Mouse (Mus musculus) layer of hippocampus, postnatal 14 days (tissue): ENCODE measurements around the gene Arhgef26. TPM values are rescaled to one million over a fixed set of nuclear protein-coding genes. Genes with fewer than 3 reads are reported as not detected.

Experiments
- DNase-seq, 2 experiments: peaks; one replicate each; pipeline ENCODE4 v3.0.0; 2021 to 2022; ENCODE audit warnings: low spot score in 2 of 2, mixed read lengths in 1 of 2
- long read RNA-seq, 2 experiments: library from polyadenylated mRNA; stranded (forward); transcript quantifications; one replicate each; pipeline ENCODE4 v2.0.0; 2021
- total RNA-seq, 2 experiments: library from RNA; stranded (reverse); gene quantifications; 2 replicates each; pipeline ENCODE4 v1.2.3; 2021

The Arhgef26 gene
- 10 to 100 TPM; 63.2 to 64.1 TPM for total RNA-seq
- long read RNA-seq, experiment 1, full-length matches to known transcripts, result 18 of 22 reads
- long read RNA-seq, experiment 1, partial matches to known transcripts, result 1 of 22 reads
- long read RNA-seq, experiment 1, other reads (novel, unspliced or antisense), result 3 of 22 reads
- long read RNA-seq, experiment 2, full-length matches to known transcripts, result 34 of 42 reads
- long read RNA-seq, experiment 2, partial matches to known transcripts, result 7 of 42 reads
- long read RNA-seq, experiment 2, other reads (novel, unspliced or antisense), result 1 of 42 reads

GRCm38 (mm10) chr3:62338044-62338443 lies at the start of gene Arhgef26:
Gene Arhgef26, plus strand, starts transcription at chr3:62338344.
- DNase-seq, result no peak

- no peak for DNase-seq
Measured at GRCm38 (mm10) chr3:62310493-62310892, 27.7 kb upstream of the Arhgef26 start.

GRCm38 (mm10) chr3:62311224-62311623 lies 26.9 kb upstream of the Arhgef26 start:
- DNase-seq, result no peak

GRCm38 (mm10) chr3:62324708-62325107 lies 13.4 kb upstream of the Arhgef26 start:
- DNase-seq, result no peak

GRCm38 (mm10) chr3:62327903-62328302 lies 10.2 kb upstream of the Arhgef26 start:
- peak in 1 of 2 experiments; percentile 59 for DNase-seq

- DNase-seq, result no peak
Measured at GRCm38 (mm10) chr3:62338461-62338853, 313 bp downstream of the Arhgef26 start.

GRCm38 (mm10) chr3:62338854-62339515 lies 841 bp downstream of the Arhgef26 start:
- DNase-seq, result peak; percentile 49

- peak in 1 of 2 experiments; percentile 24 for DNase-seq
Measured at GRCm38 (mm10) chr3:62339516-62340051, 1.4 kb downstream of the Arhgef26 start.

GRCm38 (mm10) chr3:62340154-62340760 lies 2.1 kb downstream of the Arhgef26 start:
- no peak for DNase-seq

GRCm38 (mm10) chr3:62340861-62341260 lies 2.7 kb downstream of the Arhgef26 start:
- no peak for DNase-seq

GRCm38 (mm10) chr3:62341496-62342205 lies 3.5 kb downstream of the Arhgef26 start:
- no peak for DNase-seq

- DNase-seq, result no peak
Measured at GRCm38 (mm10) chr3:62348514-62349217, 10.5 kb downstream of the Arhgef26 start.

GRCm38 (mm10) chr3:62349218-62349897 lies 11.2 kb downstream of the Arhgef26 start:
- no peak for DNase-seq

GRCm38 (mm10) chr3:62352071-62352470 lies 13.9 kb downstream of the Arhgef26 start:
- DNase-seq, result no peak

- DNase-seq, result no peak
Measured at GRCm38 (mm10) chr3:62352876-62353275, 14.7 kb downstream of the Arhgef26 start.

- no peak for DNase-seq
Measured at GRCm38 (mm10) chr3:62367882-62368281, 29.7 kb downstream of the Arhgef26 start.

- peak in 1 of 2 experiments; percentile 17 for DNase-seq
Measured at GRCm38 (mm10) chr3:62372841-62373240, 34.7 kb downstream of the Arhgef26 start.

- no peak for DNase-seq
Measured at GRCm38 (mm10) chr3:62374346-62374745, 36.2 kb downstream of the Arhgef26 start.

GRCm38 (mm10) chr3:62374831-62375230 lies 36.7 kb downstream of the Arhgef26 start:
- no peak for DNase-seq

GRCm38 (mm10) chr3:62376719-62377118 lies 38.6 kb downstream of the Arhgef26 start:
- no peak for DNase-seq
